Mouse (Mus musculus): Measurements from ENCODE around the gene Camk1d.

DNA sequence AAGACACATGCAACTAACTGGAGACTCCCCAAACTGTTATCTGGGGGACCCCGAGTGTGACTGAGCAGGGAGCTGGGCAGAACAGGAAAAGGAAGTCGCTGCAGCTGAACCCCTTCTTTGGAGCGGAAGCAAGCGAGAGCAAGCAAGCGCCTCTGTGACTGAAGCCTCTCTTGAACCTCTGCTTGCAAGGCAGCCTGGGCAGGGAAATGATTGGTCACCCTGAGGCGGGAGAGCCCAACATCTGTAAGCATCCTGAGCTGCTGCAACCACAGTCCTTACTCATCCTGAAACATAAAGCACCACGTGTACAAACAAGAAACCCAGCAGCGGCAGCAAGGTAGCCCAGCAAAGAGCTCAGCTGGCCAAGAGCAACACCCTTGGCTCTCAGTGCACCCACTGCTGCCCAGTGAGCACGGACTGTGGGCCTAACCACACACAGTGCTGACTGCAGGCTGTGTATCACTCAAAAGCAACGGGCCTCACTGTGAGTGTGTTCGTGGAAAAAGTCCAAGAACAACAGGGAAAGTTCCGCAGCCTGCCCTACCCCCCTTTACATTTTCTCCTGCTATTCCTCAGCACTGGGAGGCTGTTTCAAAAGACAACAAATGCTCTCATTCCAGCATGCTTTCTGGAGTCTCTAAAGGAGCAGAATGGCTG, 100.5 kb downstream of the Camk1d start:
- TF ChIP-seq EP300 (IDR thresholded peaks at IDR 0.05; ENCODE audit: low read depth) (no peak), CTCF (IDR thresholded peaks at IDR 0.05; ENCODE audit: low read depth) (no peak)

All from heart, postnatal 0 days (tissue).